Mouse (Mus musculus): ENCODE results near the gene Iqgap1. TPM values are rescaled to one million over a fixed set of nuclear protein-coding genes. Genes with fewer than 3 reads are reported as not detected.

Gene Iqgap1
- total and polyA plus RNA-seq, 2 experiments from 2014 or later, result 11.5 to 35.9 TPM

DNA sequence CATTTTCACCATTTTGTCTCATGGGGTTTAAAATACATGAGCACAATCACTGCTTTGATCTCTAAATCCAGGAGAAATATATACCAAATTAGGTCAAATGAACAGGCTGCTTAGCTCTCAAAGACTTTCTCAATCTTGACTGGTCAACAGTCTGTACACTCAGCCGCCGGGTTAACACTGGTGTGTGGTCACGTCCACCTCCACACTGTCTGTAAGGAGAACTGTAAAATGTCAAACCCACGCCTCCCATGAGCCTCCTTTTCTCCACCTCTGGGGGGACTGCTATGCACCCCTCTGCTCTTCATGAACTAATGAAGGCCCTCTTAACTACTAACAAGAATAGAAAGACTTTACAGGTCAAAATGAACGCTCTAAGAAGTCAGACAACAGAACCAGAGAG is 36.2 kb downstream of the Iqgap1 start:
- no peaks in the 10 kb centered on the region for H3K27me3 ChIP-seq (ENCODE audit: insufficient read depth, low read length)
- no peak overlapping the region for H3K4me2 ChIP-seq (ENCODE audit: low read depth)
- no peak for ATAC-seq
- 0 out of 2 replicates have a peak overlapping the region, but pooled peaks have one; percentile 5 for H3K27ac ChIP-seq (ENCODE audit: low read depth, low read length)
- H3K4me3 ChIP-seq (ENCODE audit: low read depth, low read length), result no peak overlapping the region
- TF ChIP-seq CTCF (IDR thresholded peaks at IDR 0.05; ENCODE audit: low read depth), result no peak
- no peaks in the 10 kb centered on the region for H3K9me3 ChIP-seq (ENCODE audit: low read length)
- 78% methylated on average over 5 of the region's 5 CpGs for WGBS
- H3K9ac ChIP-seq, result no peak overlapping the region
- DNase-seq, result no peak
- H3K36me3 ChIP-seq (ENCODE audit: insufficient read depth), result peaks cover 8% of the 10 kb centered on the region
- no peaks in the 10 kb centered on the region for H3K4me1 ChIP-seq (ENCODE audit: insufficient read depth)

DNA sequence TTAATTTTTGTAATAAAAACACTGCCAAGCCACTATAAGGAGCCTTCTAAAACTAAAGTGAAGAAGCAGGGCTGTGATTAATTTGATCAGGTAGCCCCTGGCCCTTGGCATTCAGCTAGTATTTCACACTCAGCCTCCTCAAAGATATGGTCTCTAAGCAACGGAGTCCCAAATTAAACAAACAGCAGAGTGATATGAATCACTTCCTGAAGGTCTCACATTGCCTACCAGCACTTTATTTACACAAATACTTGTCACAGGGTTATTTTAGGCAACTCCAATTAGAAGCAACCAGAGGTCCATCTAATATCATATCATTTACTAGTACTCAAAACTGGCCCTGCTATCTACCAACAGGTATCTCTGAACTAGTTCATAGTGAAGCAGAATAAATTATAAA is 36.7 kb downstream of the Iqgap1 start:
- DNase-seq (no peak), ATAC-seq (no peak)
- 67% methylated on average over 1 of the region's 1 CpGs for WGBS

DNA sequence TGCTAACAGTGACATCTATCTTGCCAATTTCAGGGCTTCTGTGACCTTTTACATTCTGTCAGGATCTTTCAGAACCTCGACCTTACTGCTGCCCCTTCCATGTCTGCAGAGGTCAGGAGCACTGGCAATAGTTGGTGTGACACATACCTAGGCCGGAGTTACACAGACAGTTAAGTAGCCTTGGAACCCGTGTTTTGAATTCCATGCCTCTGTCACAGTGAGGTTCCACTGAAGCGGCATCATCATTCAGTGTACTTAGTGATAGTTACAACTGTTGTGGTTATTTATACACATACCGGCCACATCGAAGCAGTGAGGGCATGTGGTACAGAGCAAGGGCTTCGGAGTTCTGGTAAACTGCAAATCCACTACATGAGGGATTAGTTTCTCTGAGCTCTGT is 37.8 kb downstream of the Iqgap1 start:
- no peak overlapping the region for H3K27ac ChIP-seq (ENCODE audit: low read depth, low read length)
- DNase-seq (no peak), ATAC-seq (no peak)
- no peaks in the 10 kb centered on the region for H3K27me3 ChIP-seq (ENCODE audit: insufficient read depth, low read length)
- TF ChIP-seq CTCF (IDR thresholded peaks at IDR 0.05; ENCODE audit: low read depth), result no peak
- peaks cover 3% of the 10 kb centered on the region; the same call in 1 of the 2 replicates for H3K36me3 ChIP-seq (ENCODE audit: insufficient read depth)
- H3K4me1 ChIP-seq (ENCODE audit: insufficient read depth), result no peaks in the 10 kb centered on the region
- H3K9ac ChIP-seq, result no peak overlapping the region
- no peaks in the 10 kb centered on the region for H3K9me3 ChIP-seq (ENCODE audit: low read length)
- no peak overlapping the region for H3K4me3 ChIP-seq (ENCODE audit: low read depth, low read length)
- 89% methylated on average over 7 of the region's 7 CpGs for WGBS
- no peak overlapping the region for H3K4me2 ChIP-seq (ENCODE audit: low read depth)

More for the DNA sequence above, 36.7 kb downstream of the Iqgap1 start:
- TF ChIP-seq CTCF (IDR thresholded peaks at IDR 0.05; ENCODE audit: low read depth), result no peak
- H3K9me3 ChIP-seq (ENCODE audit: low read length), result no peaks in the 10 kb centered on the region
- no peak overlapping the region for H3K4me3 ChIP-seq (ENCODE audit: low read depth, low read length)
- peaks cover 8% of the 10 kb centered on the region for H3K36me3 ChIP-seq (ENCODE audit: insufficient read depth)
- H3K27ac ChIP-seq (ENCODE audit: low read depth, low read length), result no peak overlapping the region
- H3K4me2 ChIP-seq (ENCODE audit: low read depth), result no peak overlapping the region
- no peak overlapping the region for H3K9ac ChIP-seq
- no peaks in the 10 kb centered on the region for H3K27me3 ChIP-seq (ENCODE audit: insufficient read depth, low read length)
- no peaks in the 10 kb centered on the region for H3K4me1 ChIP-seq (ENCODE audit: insufficient read depth)

DNA sequence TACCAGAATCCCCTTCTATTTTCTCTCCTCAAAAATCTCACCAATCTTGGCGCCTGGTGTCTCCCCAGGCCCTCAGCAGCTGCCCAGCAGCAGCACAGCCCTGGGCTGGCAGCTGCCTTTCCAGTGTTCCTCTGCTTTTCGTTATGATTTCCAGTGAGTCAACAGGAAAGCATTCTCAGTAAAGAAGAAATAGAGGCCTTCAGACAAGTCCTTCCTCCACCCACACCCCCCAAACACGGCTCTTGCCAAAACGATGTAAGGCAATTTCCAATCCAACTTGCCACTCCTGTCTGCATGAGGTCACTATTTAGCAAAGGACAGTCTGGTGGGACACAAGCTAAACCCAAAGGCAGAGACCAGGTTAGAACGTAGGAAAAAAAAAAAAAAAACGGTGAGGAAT is 39.0 kb downstream of the Iqgap1 start:
- WGBS, result 72% methylated on average over 6 of the region's 6 CpGs
- no peak overlapping the region for H3K4me3 ChIP-seq (ENCODE audit: low read depth, low read length)
- no peaks in the 10 kb centered on the region for H3K4me1 ChIP-seq (ENCODE audit: insufficient read depth)
- H3K36me3 ChIP-seq (ENCODE audit: insufficient read depth), result no peaks in the 10 kb centered on the region
- no peak for DNase-seq
- H3K9me3 ChIP-seq (ENCODE audit: low read length), result no peaks in the 10 kb centered on the region
- no peak for TF ChIP-seq CTCF (IDR thresholded peaks at IDR 0.05; ENCODE audit: low read depth)
- H3K27ac ChIP-seq (ENCODE audit: low read depth, low read length), result no peak overlapping the region
- no peak overlapping the region for H3K9ac ChIP-seq
- H3K27me3 ChIP-seq (ENCODE audit: insufficient read depth, low read length), result no peaks in the 10 kb centered on the region
- no peak overlapping the region for H3K4me2 ChIP-seq (ENCODE audit: low read depth)
- ATAC-seq, result no peak

DNA sequence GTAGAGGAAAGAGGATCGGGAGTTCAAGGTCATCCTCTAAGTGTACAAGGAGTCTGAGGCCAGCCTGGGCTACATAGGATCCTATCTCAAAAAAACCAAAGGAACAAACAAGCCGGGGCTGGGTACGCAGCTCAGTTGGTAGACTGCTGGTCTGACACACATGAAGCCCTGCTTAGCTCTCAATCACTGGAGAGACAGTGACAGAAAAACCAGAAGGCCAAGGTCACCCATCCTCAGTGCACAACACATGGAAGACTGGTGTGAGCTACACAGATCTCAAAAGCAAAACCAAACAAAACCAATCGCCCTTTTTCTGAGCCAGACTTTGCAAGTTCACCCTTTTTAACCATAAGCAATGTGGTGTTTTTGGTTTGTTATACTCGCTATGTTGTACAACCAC is 41.9 kb downstream of the Iqgap1 start:
- H3K4me2 ChIP-seq (ENCODE audit: low read depth), result no peak overlapping the region
- TF ChIP-seq CTCF (IDR thresholded peaks at IDR 0.05; ENCODE audit: low read depth), result no peak

DNA sequence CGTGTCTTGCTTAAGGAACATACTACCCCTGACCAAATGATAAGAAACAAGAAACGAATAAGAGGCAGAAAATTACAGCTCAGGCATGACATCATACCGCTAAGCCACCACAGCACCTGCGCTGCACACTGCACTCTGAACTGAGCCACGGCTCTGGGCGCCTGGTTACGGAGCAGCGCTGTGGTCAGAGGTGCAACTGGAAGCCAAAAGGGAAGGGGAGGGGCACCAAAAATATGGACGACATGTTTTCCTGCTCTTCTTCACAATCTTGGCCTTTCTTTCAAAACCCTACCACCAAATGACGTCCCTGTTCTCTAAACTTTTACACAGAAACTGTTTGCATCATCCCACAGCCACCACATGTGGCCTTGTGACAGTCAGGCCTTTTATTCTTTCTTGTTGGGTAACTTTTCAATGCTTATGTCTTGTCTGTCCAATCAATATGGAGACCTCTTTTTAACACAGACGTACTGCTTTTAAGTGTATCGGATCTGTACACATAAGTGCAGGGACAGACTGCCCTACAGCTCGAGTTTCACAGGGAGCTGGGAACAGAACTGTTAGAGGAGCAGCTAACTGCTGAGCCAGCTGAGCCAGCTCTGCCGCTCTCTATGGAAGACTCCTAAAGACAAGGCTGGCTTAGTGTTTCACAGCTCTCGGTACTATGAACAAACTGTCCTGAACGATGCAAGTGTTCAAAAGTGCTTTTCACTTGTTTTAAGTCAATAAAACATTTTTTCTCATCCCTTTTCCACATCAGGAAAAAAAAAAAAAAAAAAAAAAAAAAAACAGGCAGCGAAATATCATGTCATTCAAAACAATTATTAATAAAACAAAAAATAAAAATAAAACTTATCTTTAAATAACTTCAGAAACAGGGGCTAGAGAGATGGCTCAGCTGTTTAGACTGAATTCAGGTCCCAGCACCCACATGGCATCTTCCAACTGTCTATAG is 43.3 kb downstream of the Iqgap1 start:
- H3K9ac ChIP-seq, result no peak overlapping the region
- 80% methylated on average over 17 of the region's 17 CpGs for WGBS
- DNase-seq, result no peak
- no peaks in the 10 kb centered on the region for H3K9me3 ChIP-seq (ENCODE audit: low read length)
- TF ChIP-seq CTCF (IDR thresholded peaks at IDR 0.05; ENCODE audit: low read depth), result no peak
- ATAC-seq, result no peak
- no peak overlapping the region for H3K4me3 ChIP-seq (ENCODE audit: low read depth, low read length)
- no peaks in the 10 kb centered on the region for H3K27me3 ChIP-seq (ENCODE audit: insufficient read depth, low read length)
- no peaks in the 10 kb centered on the region for H3K4me1 ChIP-seq (ENCODE audit: insufficient read depth)
- no peak overlapping the region for H3K27ac ChIP-seq (ENCODE audit: low read depth, low read length)
- no peaks in the 10 kb centered on the region for H3K36me3 ChIP-seq (ENCODE audit: insufficient read depth)
- H3K4me2 ChIP-seq (ENCODE audit: low read depth), result no peak overlapping the region

More for the DNA sequence above, 41.9 kb downstream of the Iqgap1 start:
- no peak overlapping the region for H3K27ac ChIP-seq (ENCODE audit: low read depth, low read length)
- H3K4me3 ChIP-seq (ENCODE audit: low read depth, low read length), result no peak overlapping the region
- ATAC-seq (no peak), DNase-seq (no peak)
- no peaks in the 10 kb centered on the region for H3K4me1 ChIP-seq (ENCODE audit: insufficient read depth)
- H3K36me3 ChIP-seq (ENCODE audit: insufficient read depth), result no peaks in the 10 kb centered on the region
- no peak overlapping the region for H3K9ac ChIP-seq
- 95% methylated on average over 5 of the region's 5 CpGs for WGBS
- H3K27me3 ChIP-seq (ENCODE audit: insufficient read depth, low read length), result no peaks in the 10 kb centered on the region
- H3K9me3 ChIP-seq (ENCODE audit: low read length), result no peaks in the 10 kb centered on the region

DNA sequence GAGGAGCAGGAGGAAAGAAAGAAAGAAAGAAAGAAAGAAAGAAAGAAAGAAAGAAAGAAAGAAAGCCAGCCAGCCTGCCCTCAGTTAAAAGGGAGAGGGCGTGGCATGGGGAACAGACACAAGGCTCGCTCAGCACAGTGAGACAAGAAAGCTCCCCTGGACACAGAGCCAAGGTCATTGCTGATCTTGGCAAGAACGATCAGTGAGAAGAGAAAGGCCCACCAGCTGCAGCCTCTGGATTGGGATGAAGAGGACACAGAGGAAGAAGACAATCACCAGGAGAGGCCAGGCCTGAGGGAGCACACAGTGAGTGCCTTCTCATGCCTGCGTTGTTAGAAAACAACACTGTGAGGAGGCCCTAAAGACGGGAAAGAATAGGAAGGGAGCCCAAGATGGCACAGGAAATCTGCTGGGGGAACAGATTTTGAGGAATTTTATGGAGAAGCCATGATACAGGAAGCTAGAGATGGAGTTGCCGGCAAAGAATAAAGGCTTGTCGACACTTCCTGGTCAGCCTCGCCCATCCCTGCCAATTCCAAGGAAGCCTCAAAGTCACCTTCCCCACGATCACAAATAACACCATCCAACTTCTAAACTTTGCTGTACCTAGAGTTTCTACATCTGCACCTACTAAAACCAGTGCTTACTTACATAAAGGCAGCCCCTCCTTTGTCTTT is 44.2 kb downstream of the Iqgap1 start:
- Histone ChIP-seq H3K4me1 (ENCODE audit: insufficient read depth) (no peaks in the 10 kb centered on the region), H3K4me2 (ENCODE audit: low read depth) (no peak overlapping the region), H3K27me3 (ENCODE audit: insufficient read depth, low read length) (no peaks in the 10 kb centered on the region), H3K9me3 (ENCODE audit: low read length) (no peaks in the 10 kb centered on the region), H3K36me3 (ENCODE audit: insufficient read depth) (no peaks in the 10 kb centered on the region), H3K9ac (no peak overlapping the region), H3K4me3 (ENCODE audit: low read depth, low read length) (no peak overlapping the region), H3K27ac (ENCODE audit: low read depth, low read length) (no peak overlapping the region)
- ATAC-seq (no peak), DNase-seq (no peak)
- WGBS, result 70% methylated on average over 9 of the region's 9 CpGs
- no peak for TF ChIP-seq CTCF (IDR thresholded peaks at IDR 0.05; ENCODE audit: low read depth)

Data from forebrain, postnatal 0 days (tissue).